Mouse (Mus musculus): ENCODE data around the gene Ddhd1. TPM values are rescaled to one million over a fixed set of nuclear protein-coding genes. Genes with fewer than 3 reads are reported as not detected.
A peak's percentile ranks its signal among the peaks of the same experiment; 100 is the strongest.

Gene Ddhd1
- total and polyA plus RNA-seq, 2 experiments from 2014 or later, result 3.6 to 12.0 TPM

GRCm38 (mm10) chr14:45548118-45548517 lies 109.8 kb downstream of the Ddhd1 start:
- Histone ChIP-seq H3K9me3 (replicated peaks; ENCODE audit: control insufficient read depth, low read length) (no peaks in the 10 kb centered on the region), H3K9ac (replicated peaks; ENCODE audit: low read depth, low read length) (no peak overlapping the region), H3K27me3 (ENCODE audit: control insufficient read depth, insufficient read depth, low read length) (no peaks in the 10 kb centered on the region), H3K4me1 (ENCODE audit: control insufficient read depth, insufficient read depth) (no peaks in the 10 kb centered on the region), H3K36me3 (replicated peaks; ENCODE audit: control insufficient read depth, insufficient read depth, low read length) (no peaks in the 10 kb centered on the region), H3K27ac (ENCODE audit: low read depth) (no peak overlapping the region), H3K4me2 (ENCODE audit: low read depth, low read length) (no peak overlapping the region), H3K4me3 (ENCODE audit: low read depth, low read length) (no peak overlapping the region)
- TF ChIP-seq EP300 (IDR thresholded peaks at IDR 0.05; ENCODE audit: low read depth) (no peak), CTCF (IDR thresholded peaks at IDR 0.05; ENCODE audit: low read depth) (peak; percentile 31; the same call in 1 of the 2 replicates)
- ATAC-seq (ENCODE audit: insufficient read depth, low read depth), result no peak
- no peak for DNase-seq (ENCODE audit: low spot score)
- WGBS, result 80% methylated on average over 3 of the region's 3 CpGs

- H3K27ac ChIP-seq (ENCODE audit: low read depth), result no peak overlapping the region
- DNase-seq (ENCODE audit: low spot score) (no peak), ATAC-seq (ENCODE audit: insufficient read depth, low read depth) (no peak)
- 0 out of 2 replicates have a peak, but pooled peaks cover under 1% of the 10 kb centered on the region for H3K4me1 ChIP-seq (ENCODE audit: control insufficient read depth, insufficient read depth)
- H3K4me2 ChIP-seq (ENCODE audit: low read depth, low read length), result no peak overlapping the region
- no peaks in the 10 kb centered on the region for H3K36me3 ChIP-seq (replicated peaks; ENCODE audit: control insufficient read depth, insufficient read depth, low read length)
- WGBS, result 83% methylated on average over 7 of the region's 7 CpGs
- H3K4me3 ChIP-seq (ENCODE audit: low read depth, low read length), result no peak overlapping the region
- H3K27me3 ChIP-seq (ENCODE audit: control insufficient read depth, insufficient read depth, low read length), result no peaks in the 10 kb centered on the region
- H3K9ac ChIP-seq (replicated peaks; ENCODE audit: low read depth, low read length), result no peak overlapping the region
- TF ChIP-seq EP300 (IDR thresholded peaks at IDR 0.05; ENCODE audit: low read depth) (no peak), CTCF (IDR thresholded peaks at IDR 0.05; ENCODE audit: low read depth) (no peak)
- no peaks in the 10 kb centered on the region for H3K9me3 ChIP-seq (replicated peaks; ENCODE audit: control insufficient read depth, low read length)
Observed at GRCm38 (mm10) chr14:45544905-45545304, 113.0 kb downstream of the Ddhd1 start.

- 63% methylated on average over 5 of the region's 6 CpGs for WGBS
- H3K9me3 ChIP-seq (replicated peaks; ENCODE audit: control insufficient read depth, low read length), result no peaks in the 10 kb centered on the region
- no peak overlapping the region for H3K9ac ChIP-seq (replicated peaks; ENCODE audit: low read depth, low read length)
- DNase-seq (ENCODE audit: low spot score) (no peak), ATAC-seq (ENCODE audit: insufficient read depth, low read depth) (no peak)
- H3K27ac ChIP-seq (ENCODE audit: low read depth), result no peak overlapping the region
- no peak for TF ChIP-seq CTCF (IDR thresholded peaks at IDR 0.05; ENCODE audit: low read depth)
- no peaks in the 10 kb centered on the region for H3K27me3 ChIP-seq (ENCODE audit: control insufficient read depth, insufficient read depth, low read length)
- H3K4me3 ChIP-seq (ENCODE audit: low read depth, low read length), result no peak overlapping the region
- no peaks in the 10 kb centered on the region for H3K36me3 ChIP-seq (replicated peaks; ENCODE audit: control insufficient read depth, insufficient read depth, low read length)
- H3K4me1 ChIP-seq (ENCODE audit: control insufficient read depth, insufficient read depth), result 0 out of 2 replicates have a peak, but pooled peaks cover 2% of the 10 kb centered on the region
- H3K4me2 ChIP-seq (ENCODE audit: low read depth, low read length), result no peak overlapping the region
Observed at GRCm38 (mm10) chr14:45544026-45544425, 113.9 kb downstream of the Ddhd1 start.

GRCm38 (mm10) chr14:45539659-45540468 lies 118.1 kb downstream of the Ddhd1 start:
- H3K4me1 ChIP-seq (ENCODE audit: control insufficient read depth, insufficient read depth), result 0 out of 2 replicates have a peak, but pooled peaks cover 2% of the 10 kb centered on the region
- TF ChIP-seq CTCF (IDR thresholded peaks at IDR 0.05; ENCODE audit: low read depth), result peak; percentile 90
- peak; percentile 95 for TF ChIP-seq EP300 (IDR thresholded peaks at IDR 0.05; ENCODE audit: low read depth)
- H3K36me3 ChIP-seq (replicated peaks; ENCODE audit: control insufficient read depth, insufficient read depth, low read length), result no peaks in the 10 kb centered on the region
- H3K27me3 ChIP-seq (ENCODE audit: control insufficient read depth, insufficient read depth, low read length), result no peaks in the 10 kb centered on the region
- DNase-seq (ENCODE audit: low spot score) (peak; percentile 92), ATAC-seq (ENCODE audit: insufficient read depth, low read depth) (peak; percentile 89)
- no peaks in the 10 kb centered on the region for H3K9me3 ChIP-seq (replicated peaks; ENCODE audit: control insufficient read depth, low read length)
- H3K27ac ChIP-seq (ENCODE audit: low read depth), result peak overlapping the region; percentile 88
- H3K4me2 ChIP-seq (ENCODE audit: low read depth, low read length), result peak overlapping the region; percentile 16
- no peak overlapping the region for H3K4me3 ChIP-seq (ENCODE audit: low read depth, low read length)
- no peak overlapping the region; the same call in 1 of the 2 replicates for H3K9ac ChIP-seq (replicated peaks; ENCODE audit: low read depth, low read length)
- WGBS, result 24% methylated on average over 12 of the region's 12 CpGs

Small RNA genes lying within 50 kb of the gene (microRNA-seq; reads per million reads assigned to microRNA genes)
- not detected for gene Mir5131

Other genes with a start within 250 kb of the Ddhd1 start
- gene Fermt2, start 128.0 kb downstream of the Ddhd1 start, total RNA-seq (2014; rRNA removed; ENCODE audit: low replicate concordance), result 119 TPM in 2 replicates
- 211 and 221 TPM in 2 replicates for gene Fermt2, start 128.0 kb downstream of the Ddhd1 start, polyA plus RNA-seq (2015; fragmentation: Nextera tagmentation; extraction: Ambion mirVana)